In the genomic region with DNA sequence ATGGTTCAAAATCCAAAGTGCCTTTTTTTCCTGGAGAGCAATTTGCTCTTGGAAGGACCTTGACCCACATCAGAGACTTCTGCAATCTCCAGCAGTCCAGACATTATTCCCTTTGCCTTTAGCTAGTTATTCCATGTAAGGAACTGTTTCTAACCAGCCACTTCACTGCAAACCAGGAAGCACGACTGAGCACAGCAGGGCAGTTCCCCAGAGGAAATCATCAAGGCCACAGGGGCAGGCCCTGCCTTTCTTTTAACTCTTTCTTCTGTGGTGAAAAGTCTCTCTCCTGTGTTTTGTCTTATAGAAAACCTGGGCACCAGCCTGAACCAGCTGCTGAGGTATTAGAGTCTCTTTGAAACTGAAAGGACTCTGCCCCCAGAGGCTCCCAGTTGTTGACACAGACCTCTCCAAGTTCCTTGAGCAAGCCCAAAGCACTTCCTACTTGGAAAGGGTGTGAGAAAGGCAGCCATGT, we compare ENCODE assay signal across 15 mouse cellular contexts. TPM values are rescaled to one million over a fixed set of nuclear protein-coding genes. Genes with fewer than 3 reads are reported as not detected.
DNase-seq lines count a peak whose midpoint lies in the region; ATAC-seq and TF ChIP-seq lines count a peak whose summit lies in the region.
"Had no signal": no experiment of that assay in that cellular context is flagged by ENCODE, and none has a peak within 500 bp of the region (broad histone marks: within the 10 kb centered on the region; RNA-seq: fewer than 3 reads in every experiment).

No protein-coding gene starts in this region.

- 0 out of 2 replicates have a peak overlapping the region, but pooled peaks have one; percentile 44 for H3K27ac ChIP-seq in liver, postnatal 0 days (ENCODE audit: low read depth)
- H3K27ac ChIP-seq in embryonic fibroblast, embryonic 13.5 days (ENCODE audit: insufficient read depth, low read length), result peak overlapping the region; percentile 42
- 0 out of 2 replicates have a peak overlapping the region, but pooled peaks have one; percentile 22 for H3K27ac ChIP-seq in stomach, embryonic 15.5 days
- no peak overlapping the region for H3K27ac ChIP-seq in forebrain, embryonic 12.5 days

- no peak overlapping the region for H3K9ac ChIP-seq in liver, postnatal 0 days (replicated peaks)
- no peak overlapping the region for H3K9ac ChIP-seq in stomach, embryonic 15.5 days
- H3K9ac ChIP-seq in forebrain, embryonic 12.5 days, result no peak overlapping the region

- peaks cover 8% of the 10 kb centered on the region for H3K4me1 ChIP-seq in liver, postnatal 0 days (ENCODE audit: insufficient read depth)
- H3K4me1 ChIP-seq in embryonic fibroblast, embryonic 13.5 days (ENCODE audit: control insufficient read depth, insufficient read depth, low read length), result no peaks in the 10 kb centered on the region; the same call in 1 of the 2 replicates
- 0 out of 2 replicates have a peak, but pooled peaks cover 6% of the 10 kb centered on the region for H3K4me1 ChIP-seq in stomach, embryonic 15.5 days
- H3K4me1 ChIP-seq in forebrain, embryonic 12.5 days, result peaks cover 10% of the 10 kb centered on the region; the same call in 1 of the 2 replicates

- no peaks in the 10 kb centered on the region for H3K36me3 ChIP-seq in liver, postnatal 0 days (replicated peaks; ENCODE audit: insufficient read depth, low read length)
- H3K36me3 ChIP-seq in stomach, embryonic 15.5 days, result no peaks in the 10 kb centered on the region
- H3K36me3 ChIP-seq in forebrain, embryonic 12.5 days (replicated peaks), result no peaks in the 10 kb centered on the region

- no peak for TF ChIP-seq CTCF in liver, postnatal 0 days (IDR thresholded peaks at IDR 0.05; ENCODE audit: low read depth)
- no peak for TF ChIP-seq CTCF in embryonic fibroblast, embryonic 13.5 days (IDR thresholded peaks at IDR 0.05; ENCODE audit: borderline replicate concordance, insufficient read depth, low read length)

- WGBS in liver, postnatal 0 days (ENCODE audit: insufficient replicate concordance), result 0% methylated on average over 1 of the region's 1 CpGs
- WGBS in stomach, embryonic 15.5 days, result 15% methylated on average over 1 of the region's 1 CpGs
- 0% methylated on average over 1 of the region's 1 CpGs for WGBS in forebrain, embryonic 12.5 days

- no peak for TF ChIP-seq POLR2A in embryonic fibroblast, embryonic 13.5 days (IDR thresholded peaks at IDR 0.05; ENCODE audit: low read depth, low read length)

- no peaks in the 10 kb centered on the region for H3K9me3 ChIP-seq in liver, postnatal 0 days (ENCODE audit: low read length)
- H3K9me3 ChIP-seq in stomach, embryonic 15.5 days, result no peaks in the 10 kb centered on the region
- no peaks in the 10 kb centered on the region for H3K9me3 ChIP-seq in forebrain, embryonic 12.5 days

- TF ChIP-seq EP300 in liver, postnatal 0 days (IDR thresholded peaks at IDR 0.05; ENCODE audit: low read depth), result no peak

- no peak overlapping the region for H3K4me3 ChIP-seq in liver, postnatal 0 days (ENCODE audit: low read depth, low read length)
- no peak overlapping the region for H3K4me3 ChIP-seq in embryonic fibroblast, embryonic 13.5 days (ENCODE audit: insufficient read depth, low read length)
- no peak overlapping the region for H3K4me3 ChIP-seq in stomach, embryonic 15.5 days (replicated peaks)
- no peak overlapping the region for H3K4me3 ChIP-seq in forebrain, embryonic 12.5 days (replicated peaks)

- H3K27me3 ChIP-seq in liver, postnatal 0 days (ENCODE audit: insufficient read depth, low read length), result no peaks in the 10 kb centered on the region
- no peaks in the 10 kb centered on the region for H3K27me3 ChIP-seq in stomach, embryonic 15.5 days (replicated peaks)
- peaks cover 25% of the 10 kb centered on the region; the same call in 1 of the 2 replicates for H3K27me3 ChIP-seq in forebrain, embryonic 12.5 days

- ATAC-seq in liver, postnatal 0 days, result peak; percentile 33
- ATAC-seq in stomach, embryonic 15.5 days (ENCODE audit: insufficient read depth, low FRiP score, low read depth), result peak; percentile 71; the same call in 1 of the 2 replicates
- no peak for ATAC-seq in forebrain, embryonic 12.5 days (ENCODE audit: low FRiP score)
- ATAC-seq: hindbrain, embryonic 16.5 days had no signal

- DNase-seq in adrenal gland, postnatal 10 days, result peak; percentile 40
- DNase-seq in adrenal gland, adult 8-10 months, result no peak
- no peak for DNase-seq in liver, postnatal 0 days
- no peak for DNase-seq in liver
- no peak for DNase-seq in gastrocnemius, adult 18-20 months (ENCODE audit: low spot score)
- DNase-seq: thymus, adult 2 months had no signal

- no peak overlapping the region for H3K4me2 ChIP-seq in liver, postnatal 0 days (ENCODE audit: low read depth, low read length)
- H3K4me2 ChIP-seq in stomach, embryonic 15.5 days, result 0 out of 2 replicates have a peak overlapping the region, but pooled peaks have one; percentile 8
- H3K4me2 ChIP-seq in forebrain, embryonic 12.5 days, result no peak overlapping the region
- H3K4me2 ChIP-seq: midbrain, embryonic 11.5 days had no signal

RNA-seq across cellular contexts. Expression of gene Gm11549, which starts 11.6 kb away (rescaled TPM):
- total RNA-seq in adrenal gland, postnatal 10 days (2021), result under 1 TPM; 0.09 to 0.70 TPM
- not detected for total RNA-seq in adrenal gland, adult 8-10 months (2022)
- polyA plus RNA-seq in liver, postnatal 0 days (2015; fragmentation: Nextera tagmentation; extraction: Ambion mirVana), result not detected in 2 replicates
- 0.30 and 0.52 TPM in 2 replicates for polyA plus RNA-seq in embryonic fibroblast, embryonic 13.5 days (2011; ENCODE audit: insufficient read length, low read depth, missing spikeins)
- 0.18 and 0.19 TPM in 2 replicates for polyA plus RNA-seq in stomach, embryonic 15.5 days (2015; fragmentation: Nextera tagmentation; extraction: Ambion mirVana)
- 1.1 and 1.4 TPM in 2 replicates for polyA plus RNA-seq in forebrain, embryonic 12.5 days (2016; fragmentation: Nextera tagmentation; extraction: Ambion mirVana)
- not detected for total RNA-seq in gastrocnemius, adult 18-20 months (2021)
- polyA plus RNA-seq: gonadal fat pad, adult 2 months; limb, embryonic 11.5 days had no signal

RNA-seq across cellular contexts. Expression of gene Exosc9, which starts 19.2 kb away (rescaled TPM):
- 10 to 100 TPM; 31.4 to 32.1 TPM for total RNA-seq in adrenal gland, postnatal 10 days (2021)
- 10 to 100 TPM; 33.0 to 36.6 (median 35.7) TPM for total RNA-seq in adrenal gland, adult 8-10 months (2022)
- polyA plus RNA-seq in liver, postnatal 0 days (2015; fragmentation: Nextera tagmentation; extraction: Ambion mirVana), result 22.9 and 24.8 TPM in 2 replicates
- polyA plus RNA-seq in embryonic fibroblast, embryonic 13.5 days (2011; ENCODE audit: insufficient read length, low read depth, missing spikeins), result 52.2 and 53.3 TPM in 2 replicates
- polyA plus RNA-seq in stomach, embryonic 15.5 days (2015; fragmentation: Nextera tagmentation; extraction: Ambion mirVana), result 51.7 and 64.3 TPM in 2 replicates
- 84.2 and 86.1 TPM in 2 replicates for polyA plus RNA-seq in forebrain, embryonic 12.5 days (2016; fragmentation: Nextera tagmentation; extraction: Ambion mirVana)
- total RNA-seq in gastrocnemius, adult 18-20 months (2021), result 10 to 100 TPM; 15.6 to 16.5 TPM

RNA-seq across cellular contexts. Expression of gene Ccna2, which starts 38.7 kb away (rescaled TPM):
- total RNA-seq in adrenal gland, postnatal 10 days (2021), result 10 to 100 TPM; 30.3 to 33.2 TPM
- total RNA-seq in adrenal gland, adult 8-10 months (2022), result 1 to 10 TPM; 1.4 to 3.7 (median 2.1) TPM
- polyA plus RNA-seq in liver, postnatal 0 days (2015; fragmentation: Nextera tagmentation; extraction: Ambion mirVana), result 93.0 and 96.3 TPM in 2 replicates
- 72.9 and 117 TPM in 2 replicates for polyA plus RNA-seq in embryonic fibroblast, embryonic 13.5 days (2011; ENCODE audit: insufficient read length, low read depth, missing spikeins)
- 170 and 178 TPM in 2 replicates for polyA plus RNA-seq in stomach, embryonic 15.5 days (2015; fragmentation: Nextera tagmentation; extraction: Ambion mirVana)
- polyA plus RNA-seq in forebrain, embryonic 12.5 days (2016; fragmentation: Nextera tagmentation; extraction: Ambion mirVana), result 244 and 260 TPM in 2 replicates
- not detected for total RNA-seq in gastrocnemius, adult 18-20 months (2021)

RNA-seq across cellular contexts. Expression of gene 1810062G17Rik, which starts 57.5 kb away (rescaled TPM):
- 1 to 10 TPM; 2.6 to 2.7 TPM for total RNA-seq in adrenal gland, postnatal 10 days (2021)
- 1 to 10 TPM in 2 of 4 experiments, under 1 TPM in 2; 0.52 to 1.8 (median 0.86) TPM for total RNA-seq in adrenal gland, adult 8-10 months (2022)
- 1.6 and 1.9 TPM in 2 replicates for polyA plus RNA-seq in liver, postnatal 0 days (2015; fragmentation: Nextera tagmentation; extraction: Ambion mirVana)
- polyA plus RNA-seq in embryonic fibroblast, embryonic 13.5 days (2011; ENCODE audit: insufficient read length, low read depth, missing spikeins), result 0.97 and 1.1 TPM in 2 replicates
- 2.2 TPM in 2 replicates for polyA plus RNA-seq in stomach, embryonic 15.5 days (2015; fragmentation: Nextera tagmentation; extraction: Ambion mirVana)
- polyA plus RNA-seq in forebrain, embryonic 12.5 days (2016; fragmentation: Nextera tagmentation; extraction: Ambion mirVana), result 0.45 and 0.57 TPM in 2 replicates
- total RNA-seq in gastrocnemius, adult 18-20 months (2021), result not detected
- total RNA-seq: layer of hippocampus, adult 8-10 months had no signal
- polyA plus RNA-seq: neural tube, embryonic 14.5 days had no signal

RNA-seq across cellular contexts. Expression of gene Anxa5, which starts 57.5 kb away (rescaled TPM):
- total RNA-seq in adrenal gland, postnatal 10 days (2021), result 100 to 1,000 TPM; 410 to 415 TPM
- 100 to 1,000 TPM; 433 to 500 (median 466) TPM for total RNA-seq in adrenal gland, adult 8-10 months (2022)
- polyA plus RNA-seq in liver, postnatal 0 days (2015; fragmentation: Nextera tagmentation; extraction: Ambion mirVana), result 54.1 and 59.1 TPM in 2 replicates
- polyA plus RNA-seq in embryonic fibroblast, embryonic 13.5 days (2011; ENCODE audit: insufficient read length, low read depth, missing spikeins), result 593 and 759 TPM in 2 replicates
- polyA plus RNA-seq in stomach, embryonic 15.5 days (2015; fragmentation: Nextera tagmentation; extraction: Ambion mirVana), result 291 and 311 TPM in 2 replicates
- polyA plus RNA-seq in forebrain, embryonic 12.5 days (2016; fragmentation: Nextera tagmentation; extraction: Ambion mirVana), result 67.5 and 75.3 TPM in 2 replicates
- total RNA-seq in gastrocnemius, adult 18-20 months (2021), result 10 to 100 TPM; 35.6 to 47.6 TPM
